Mouse (Mus musculus): ENCODE measurements around the gene Olfr1085.
"Not testable (repeated sequence)": the region's sequence is repeated elsewhere in the genome, so short reads cannot be mapped to it uniquely, and the experiment has no call there.

The Olfr1085 gene
- long read RNA-seq, experiment 1: 0 reads
- long read RNA-seq, experiment 2: 0 reads

- intact Hi-C loops (cut with DNase I): no loop called here
Observed at GRCm38 (mm10) chr2:86661919-86662318, at the start of gene Olfr1085. TSS of gene Olfr1085 (minus strand) at chr2:86662019.

GRCm38 (mm10) chr2:86698295-86698694, 36.5 kb upstream of the Olfr1085 start, which contains the start of gene Olfr1087:
TSS of gene Olfr1087 (minus strand) at chr2:86698395.
- intact Hi-C loops (cut with DNase I): no loop called here

- intact Hi-C loops (cut with DNase I): no loop called here
Observed at GRCm38 (mm10) chr2:86679992-86680391, 18.2 kb upstream of the Olfr1085 start, which contains the start of gene Olfr1086. TSS of gene Olfr1086 (minus strand) at chr2:86680092.

- intact Hi-C loops (cut with DNase I): not testable (repeated sequence)
Observed at GRCm38 (mm10) chr2:86639625-86640024, 22.2 kb downstream of the Olfr1085 start, which contains the start of gene Olfr1084. TSS of gene Olfr1084 (minus strand) at chr2:86639725.

Data from adrenal gland (tissue).